Mouse (Mus musculus) ovary, postnatal 10 days (tissue): ENCODE results near the gene Dnajb14.
"Not testable (repeated sequence)": the region's sequence is repeated elsewhere in the genome, so short reads cannot be mapped to it uniquely, and the experiment has no call there.

Source experiments
- DNase-seq: peaks from one replicate; pipeline ENCODE4 v3.0.0; 2022; ENCODE audit warnings: low spot score

The Dnajb14 gene

DNA sequence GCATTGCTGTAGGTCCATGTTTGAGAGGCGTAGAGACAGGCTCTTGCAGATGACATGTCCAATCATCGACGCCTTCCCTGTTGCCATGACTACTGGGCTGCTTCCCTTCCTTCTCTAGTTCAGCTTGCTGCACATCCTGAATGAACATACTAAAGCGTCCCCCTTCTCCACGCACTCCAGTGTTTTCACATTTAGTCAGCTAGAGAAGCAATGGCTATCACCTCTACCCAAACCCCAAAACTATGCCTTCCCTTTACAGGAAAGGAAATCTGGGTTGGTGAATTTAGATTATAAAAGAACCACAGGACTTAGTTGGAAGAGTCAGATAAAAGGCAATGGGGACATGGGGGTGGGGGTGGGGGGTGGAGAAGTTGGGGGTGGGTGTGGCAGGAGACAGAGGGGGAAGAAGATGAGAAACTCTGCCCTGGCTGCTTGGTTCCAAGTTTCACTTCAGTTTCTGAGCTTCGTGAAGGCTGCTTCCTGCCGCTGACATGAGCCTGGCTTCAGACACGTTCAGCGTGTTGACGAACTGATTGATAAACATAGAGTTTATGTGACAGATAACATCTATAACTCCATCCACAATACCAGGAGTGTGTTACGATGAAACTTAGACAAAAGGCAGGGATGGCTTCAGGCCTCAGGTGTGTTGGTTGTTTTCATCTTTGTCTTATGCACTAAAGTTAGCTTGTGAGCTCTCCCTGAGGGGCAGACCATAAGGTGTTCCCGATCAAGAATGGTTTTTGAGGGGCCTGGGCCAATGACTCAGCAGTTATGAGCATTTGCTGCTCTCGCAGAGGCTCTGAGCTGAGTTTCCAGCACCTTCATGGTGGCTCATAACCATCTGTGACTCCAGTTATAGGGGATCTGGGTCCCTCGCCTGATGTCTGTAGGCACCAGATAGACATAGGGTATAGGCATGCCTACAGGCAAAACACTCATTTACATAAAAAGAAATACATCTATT, 85.7 kb downstream of the Dnajb14 start:
- no peak for DNase-seq

- DNase-seq = no peak
These were observed 86.9 kb downstream of the Dnajb14 start for GRCm38 (mm10) chr3:137954256-137954916.

- DNase-seq = no peak
These were observed 88.1 kb downstream of the Dnajb14 start for GRCm38 (mm10) chr3:137955560-137956081.

GRCm38 (mm10) chr3:137957864-137958263, 90.4 kb downstream of the Dnajb14 start:
- no peak for DNase-seq

- no peak for DNase-seq
These were observed 90.9 kb downstream of the Dnajb14 start for GRCm38 (mm10) chr3:137958352-137958751.

GRCm38 (mm10) chr3:137959456-137959855, 92.0 kb downstream of the Dnajb14 start:
- no peak for DNase-seq

- DNase-seq = no peak
These were observed 94.4 kb downstream of the Dnajb14 start for GRCm38 (mm10) chr3:137961736-137962385.

DNA sequence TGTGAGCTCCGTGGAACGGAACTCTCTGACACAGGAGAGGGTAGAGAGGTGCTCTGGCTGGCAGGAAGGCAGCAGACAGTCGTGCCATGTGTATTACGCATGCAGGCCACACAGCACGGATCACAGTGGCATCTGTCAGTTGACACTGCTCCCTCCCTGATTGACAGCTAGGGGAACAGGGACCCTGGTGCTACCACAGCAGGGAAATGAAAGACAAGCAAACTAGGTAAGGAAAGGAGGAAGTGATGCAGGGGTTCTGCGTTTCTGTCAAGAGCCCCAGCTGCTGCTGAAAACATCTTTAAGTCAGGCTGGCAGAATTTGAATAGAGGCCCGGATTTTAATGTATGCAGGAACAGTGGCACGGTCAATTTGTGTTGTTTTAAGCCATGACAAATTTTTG, 96.0 kb downstream of the Dnajb14 start:
- no peak for DNase-seq

GRCm38 (mm10) chr3:137964014-137964413, 96.5 kb downstream of the Dnajb14 start:
- DNase-seq = not testable (repeated sequence)
